Mouse (Mus musculus) liver, embryonic 14.5 days (tissue): ENCODE results near the gene 4933428G20Rik.

Source experiments
- CTCF ChIP-seq: IDR thresholded peaks from 2 replicates; pipeline ENCODE4 v1.5.1; 2016; ENCODE audit warnings: antibody characterized with exemption, low read depth, control low read depth
- EP300 ChIP-seq: IDR thresholded peaks from 2 replicates; pipeline ENCODE4 v1.6.1; 2016; ENCODE audit warnings: antibody characterized with exemption, low read depth

- TF ChIP-seq CTCF (no peak), EP300 (no peak)
Measured at GRCm38 (mm10) chr11:97441658-97442125, 58.4 kb downstream of the 4933428G20Rik start.
